Mouse (Mus musculus) hindbrain, postnatal 0 days (tissue): ENCODE measurements around the gene Tmem63a. TPM values are rescaled to one million over a fixed set of nuclear protein-coding genes. Genes with fewer than 3 reads are reported as not detected.

Experiments
- ATAC-seq: fragments of 200-750 bp; cut with Nextera tagmentation; 2 replicates; pipeline ENCODE4 v1.8.0; 2017; ENCODE audit warnings: mild to moderate bottlenecking, moderate TSS enrichment, moderate library complexity
- DNase-seq: peaks from one replicate; pipeline ENCODE4 v3.0.0-alpha.2; 2015; ENCODE audit warnings: low spot score
- H3K27ac ChIP-seq: fragments of 300-500 bp; sonication (generic); 2 replicates; pipeline ENCODE4 v1.5.1; 2014; ENCODE audit warnings: mild to moderate bottlenecking
- H3K27me3 ChIP-seq: fragments of 300-500 bp; sonication (generic); 2 replicates; pipeline ENCODE4 v1.6.1; 2014; ENCODE audit warnings: low read length, mixed read lengths; ENCODE audit not compliant: insufficient read depth
- H3K36me3 ChIP-seq: fragments of 300-500 bp; sonication (generic); 2 replicates; pipeline ENCODE4 v1.6.1; 2014; ENCODE audit warnings: low read length, mixed read lengths; ENCODE audit not compliant: insufficient read depth
- H3K4me1 ChIP-seq: fragments of 300-500 bp; sonication (generic); 2 replicates; pipeline ENCODE4 v1.6.1; 2014; ENCODE audit warnings: antibody characterized with exemption, low read length, mixed read lengths; ENCODE audit not compliant: insufficient read depth
- H3K4me2 ChIP-seq: fragments of 300-500 bp; sonication (generic); 2 replicates; pipeline ENCODE4 v1.6.1; 2014; ENCODE audit warnings: low read depth, mild to moderate bottlenecking, low read length, moderate library complexity, mixed read lengths
- H3K4me3 ChIP-seq: fragments of 300-500 bp; sonication (generic); 2 replicates; pipeline ENCODE4 v1.5.1; 2014; ENCODE audit warnings: low read length
- H3K9ac ChIP-seq: fragments of 300-500 bp; sonication (generic); replicated peaks from 2 replicates; pipeline ENCODE4 v1.6.1; 2014; ENCODE audit warnings: mild to moderate bottlenecking, low read length, moderate library complexity, mixed read lengths
- H3K9me3 ChIP-seq: fragments of 300-500 bp; sonication (generic); 2 replicates; pipeline ENCODE4 v1.6.1; 2016; ENCODE audit warnings: low read length, mixed read lengths
- CTCF ChIP-seq: IDR thresholded peaks from 2 replicates; pipeline ENCODE4 v1.5.1; 2016; ENCODE audit warnings: antibody characterized with exemption, control low read depth, low read depth
- WGBS: fragments of 180-500 bp; shearing (Covaris S2); extraction: QIAGEN DNeasy Blood & Tissue Kit; methylation state at CpG from one replicate; pipeline ENCODE4 v1.1.7; 2014; 5-methylcytosine and 5-hydroxymethylcytosine counted together
- polyA plus RNA-seq: library from polyadenylated mRNA; unstranded; fragments of >200 nt; fragmentation: Nextera tagmentation; extraction: Ambion mirVana; gene quantifications from 2 replicates; pipeline ENCODE4 v1.2.1, GENCODE M21; 2015
- total RNA-seq: library from RNA; depleted of rRNA; stranded (reverse); fragments of >200 nt; gene quantifications from 2 replicates; pipeline ENCODE4 v1.2.3, GENCODE M21; 2014

Gene Tmem63a
- total and polyA plus RNA-seq, 2 experiments from 2014 or later = 3.0 to 5.4 TPM

DNA sequence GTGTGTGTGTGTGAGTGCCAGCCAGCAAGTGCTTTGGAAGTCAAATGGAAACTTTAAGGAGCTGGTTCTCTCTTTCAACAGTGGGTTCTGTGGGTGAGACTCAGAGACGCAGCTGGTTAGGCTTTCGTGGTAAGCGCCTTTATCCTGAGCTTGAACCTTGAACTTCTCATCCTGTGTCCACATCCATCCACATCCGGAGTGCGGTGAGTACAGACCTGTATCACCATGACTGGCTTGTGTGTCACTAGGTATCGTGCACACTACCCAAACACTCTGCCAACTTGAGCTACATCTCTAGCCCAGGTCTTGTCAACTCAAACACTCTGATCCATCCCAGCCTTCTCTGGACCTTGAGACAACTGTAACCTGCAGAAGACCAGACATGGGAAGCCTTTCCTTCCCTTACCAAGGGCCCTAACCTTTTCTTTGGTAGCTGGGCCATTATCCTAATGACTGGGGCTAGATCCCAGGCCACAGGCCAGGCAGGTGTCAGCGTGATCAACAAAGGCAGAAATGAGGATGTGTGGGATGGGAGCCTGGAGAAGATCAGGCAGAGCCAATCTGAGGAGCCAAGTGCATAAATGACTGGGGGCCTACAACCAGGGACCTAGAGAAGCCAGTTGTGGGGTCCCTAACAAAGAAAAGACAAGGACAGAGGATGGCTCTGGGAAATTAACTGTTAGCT is 1.2 kb upstream of the Tmem63a start:
- 87% methylated on average over 7 of the region's 7 CpGs for WGBS
- H3K36me3 ChIP-seq = no peaks in the 10 kb centered on the region
- ATAC-seq (no peak), DNase-seq (no peak)
- H3K27ac ChIP-seq = no peak overlapping the region
- no peaks in the 10 kb centered on the region for H3K9me3 ChIP-seq
- H3K4me3 ChIP-seq = no peak overlapping the region
- H3K27me3 ChIP-seq = peaks cover 11% of the 10 kb centered on the region
- H3K4me2 ChIP-seq = no peak overlapping the region
- H3K4me1 ChIP-seq = peaks cover 6% of the 10 kb centered on the region; the same call in 1 of the 2 replicates
- H3K9ac ChIP-seq = no peak overlapping the region
- TF ChIP-seq CTCF = no peak

DNA sequence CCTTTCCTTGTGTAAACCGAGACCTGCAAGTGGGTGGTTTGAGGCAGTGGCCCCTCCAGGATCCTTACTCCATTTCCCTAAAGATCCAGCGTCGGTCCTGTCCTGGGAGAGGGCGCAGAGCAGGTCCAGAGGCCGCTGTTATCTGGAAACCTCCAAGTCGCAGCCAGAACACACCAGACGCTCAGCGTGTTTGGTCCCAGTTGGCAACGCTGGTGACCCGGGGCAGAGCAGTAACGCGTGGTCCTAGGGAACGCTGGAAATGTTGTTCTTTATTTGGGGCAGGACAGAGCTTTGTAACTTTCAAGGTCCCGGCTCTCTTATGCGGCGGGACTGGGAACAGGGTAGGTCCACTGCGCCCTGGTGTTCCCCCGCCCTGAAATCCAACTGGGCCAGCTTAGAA is 418 bp upstream of the Tmem63a start:
- Histone ChIP-seq H3K4me1 (peaks cover 6% of the 10 kb centered on the region; the same call in 1 of the 2 replicates), H3K9me3 (no peaks in the 10 kb centered on the region), H3K36me3 (no peaks in the 10 kb centered on the region), H3K27me3 (peaks cover 11% of the 10 kb centered on the region), H3K4me3 (peak overlapping the region; percentile 55), H3K4me2 (peak overlapping the region; percentile 74), H3K27ac (no peak overlapping the region), H3K9ac (peak overlapping the region; percentile 31; the same call in 1 of the 2 replicates)
- WGBS = 5% methylated on average over 18 of the region's 18 CpGs
- DNase-seq = no peak
- no peak; the same call in 1 of the 2 replicates for ATAC-seq
- TF ChIP-seq CTCF = no peak

DNA sequence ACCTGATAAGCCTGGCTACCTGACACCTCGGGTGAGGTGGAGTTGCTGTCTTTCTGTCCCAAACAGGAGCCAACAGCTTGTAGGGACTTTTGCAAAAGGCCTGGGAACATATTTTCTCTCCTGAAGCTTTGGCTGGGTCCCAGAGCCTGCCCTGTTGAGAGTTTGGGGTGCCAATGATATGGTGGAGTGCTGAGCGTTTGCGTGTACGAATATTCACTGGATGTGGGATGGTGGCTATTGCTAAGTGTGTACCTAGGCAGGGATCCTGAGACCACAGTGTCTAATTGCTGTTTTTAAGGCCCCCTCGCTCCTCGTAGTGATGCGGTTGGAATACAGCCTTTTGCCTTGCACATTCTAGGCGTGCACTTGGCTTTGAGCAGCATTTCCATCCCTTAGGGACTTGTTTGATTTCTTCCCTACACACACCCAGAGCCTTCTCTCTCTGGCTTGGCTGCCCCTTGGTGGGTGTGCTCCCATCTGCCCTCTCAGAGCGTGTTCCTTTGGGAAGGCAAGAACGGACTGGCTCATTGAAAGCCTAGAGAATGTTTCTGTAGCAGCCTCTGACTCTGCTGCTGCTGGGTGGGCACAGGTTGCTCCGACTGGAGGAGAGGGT is 994 bp downstream of the Tmem63a start:
- H3K4me1 ChIP-seq = peaks cover 6% of the 10 kb centered on the region; the same call in 1 of the 2 replicates
- H3K36me3 ChIP-seq = no peaks in the 10 kb centered on the region
- no peak overlapping the region for H3K9ac ChIP-seq
- no peak for TF ChIP-seq CTCF
- ATAC-seq = no peak
- H3K4me2 ChIP-seq = peak overlapping the region; percentile 74
- no peaks in the 10 kb centered on the region for H3K9me3 ChIP-seq
- no peak for DNase-seq
- H3K27me3 ChIP-seq = peaks cover 11% of the 10 kb centered on the region
- H3K27ac ChIP-seq = no peak overlapping the region
- peak overlapping the region; percentile 55 for H3K4me3 ChIP-seq
- WGBS = 49% methylated on average over 11 of the region's 11 CpGs

DNA sequence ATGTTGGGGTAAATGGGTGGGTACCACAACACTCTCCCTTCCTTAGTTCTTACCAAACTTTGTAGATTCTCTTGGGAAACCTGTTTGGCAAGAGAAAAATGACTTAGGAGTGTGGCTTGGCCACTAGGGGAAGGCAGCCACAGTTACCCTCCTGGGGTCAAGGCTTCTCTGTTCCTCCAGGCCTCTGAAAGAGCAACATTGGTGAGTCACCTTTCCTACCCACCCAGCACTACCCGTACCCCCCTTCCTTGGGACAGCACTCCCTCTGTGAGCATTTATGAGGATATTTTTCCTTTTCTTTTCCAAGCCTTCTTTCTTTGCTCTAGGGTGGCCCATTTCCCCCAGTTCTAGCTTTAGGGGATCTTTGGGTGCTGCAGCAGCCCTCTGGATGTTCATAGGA is 1.8 kb downstream of the Tmem63a start:
- no peak overlapping the region for H3K4me2 ChIP-seq
- DNase-seq (no peak), ATAC-seq (no peak)
- H3K9ac ChIP-seq = no peak overlapping the region
- H3K9me3 ChIP-seq = no peaks in the 10 kb centered on the region
- 60% methylated on average over 1 of the region's 1 CpGs for WGBS
- H3K36me3 ChIP-seq = no peaks in the 10 kb centered on the region
- H3K27me3 ChIP-seq = peaks cover 11% of the 10 kb centered on the region
- no peak overlapping the region for H3K4me3 ChIP-seq
- no peak overlapping the region for H3K27ac ChIP-seq
- peaks cover 6% of the 10 kb centered on the region; the same call in 1 of the 2 replicates for H3K4me1 ChIP-seq
- TF ChIP-seq CTCF = peak; percentile 23; the same call in 1 of the 2 replicates

- ATAC-seq (no peak), DNase-seq (no peak)
- peaks cover 6% of the 10 kb centered on the region; the same call in 1 of the 2 replicates for H3K4me1 ChIP-seq
- no peaks in the 10 kb centered on the region for H3K36me3 ChIP-seq
- H3K9me3 ChIP-seq = no peaks in the 10 kb centered on the region
- WGBS = 83% methylated on average over 4 of the region's 4 CpGs
- no peak overlapping the region for H3K4me3 ChIP-seq
- no peak overlapping the region for H3K27ac ChIP-seq
- TF ChIP-seq CTCF = no peak
- H3K27me3 ChIP-seq = peaks cover 11% of the 10 kb centered on the region
- H3K4me2 ChIP-seq = no peak overlapping the region
- no peak overlapping the region for H3K9ac ChIP-seq
These were observed 2.4 kb downstream of the Tmem63a start for GRCm38 (mm10) chr1:180944553-180944952.

DNA sequence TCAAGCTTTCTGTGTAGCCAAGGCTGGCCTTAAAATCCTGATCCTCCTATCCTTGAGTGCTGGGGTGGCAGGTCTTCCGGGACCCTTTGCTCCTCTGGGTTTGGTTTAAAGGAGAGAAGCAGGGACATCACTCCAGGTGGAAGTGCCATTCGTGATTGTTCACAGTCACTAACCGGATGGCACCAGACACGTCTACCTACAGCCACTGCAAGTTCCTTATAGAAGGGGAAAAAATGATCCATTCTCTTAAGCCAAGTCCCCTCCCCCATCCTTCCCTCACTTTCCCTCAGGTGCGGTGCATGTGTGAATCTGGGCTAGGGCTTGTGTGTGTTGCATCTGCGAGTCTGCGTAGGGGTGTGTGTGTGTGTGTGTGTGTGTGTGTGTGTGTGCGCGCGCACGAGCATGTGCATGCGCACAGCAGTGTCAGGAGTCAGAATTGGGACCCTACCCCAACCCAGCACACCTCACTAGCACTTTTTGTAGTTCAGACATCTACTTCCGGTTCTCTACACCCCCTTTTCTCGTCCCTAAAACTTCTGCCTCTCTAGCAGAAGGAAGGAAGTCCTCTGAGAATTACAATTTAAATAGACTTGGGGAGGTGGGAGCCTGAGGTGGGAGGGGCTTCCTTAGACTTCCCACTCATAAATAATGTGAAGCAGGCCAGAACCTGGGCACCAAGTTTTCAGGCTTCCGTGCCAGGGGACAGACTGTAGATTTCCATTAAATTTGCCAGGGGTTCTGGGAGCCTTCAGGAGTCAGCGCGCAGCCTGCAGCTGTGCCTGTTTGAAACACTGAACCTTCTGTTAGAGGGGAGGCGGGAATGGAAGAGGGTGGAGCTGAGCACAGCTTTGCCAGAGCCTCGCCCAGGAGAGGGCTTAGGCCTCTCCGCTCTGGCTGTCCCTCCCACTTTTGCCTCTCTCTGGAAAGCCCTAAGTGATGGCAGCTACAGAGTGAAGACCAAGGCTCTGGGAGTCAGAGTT is 3.1 kb downstream of the Tmem63a start:
- ATAC-seq = peak; percentile 82
- Histone ChIP-seq H3K4me3 (no peak overlapping the region), H3K9ac (no peak overlapping the region), H3K27me3 (peaks cover 11% of the 10 kb centered on the region), H3K4me1 (peaks cover 6% of the 10 kb centered on the region; the same call in 1 of the 2 replicates), H3K27ac (no peak overlapping the region), H3K9me3 (no peaks in the 10 kb centered on the region), H3K4me2 (no peak overlapping the region), H3K36me3 (no peaks in the 10 kb centered on the region)
- no peak for TF ChIP-seq CTCF
- DNase-seq = peak; percentile 56
- 32% methylated on average over 20 of the region's 20 CpGs for WGBS
